Mouse (Mus musculus) erythroblast, embryonic 14.5 days (primary cell): ENCODE measurements around the gene Hcfc1.

Experiments
- GATA1 ChIP-seq: IDR thresholded peaks from 2 replicates; pipeline ENCODE4 v1.6.1; 2012; ENCODE audit warnings: low read length, inconsistent platforms, mixed read lengths
- TAL1 ChIP-seq: IDR thresholded peaks from 3 replicates; pipeline ENCODE4 v1.6.1; 2012; ENCODE audit warnings: low read length, inconsistent platforms, mixed read lengths

GRCm38 (mm10) chrX:73965307-73965706 lies 850 bp downstream of the Hcfc1 start:
- TF ChIP-seq GATA1 (no peak), TAL1 (no peak)
